34 mouse cellular contexts compared by ENCODE assay signal in genomic region chr15:77102685-77103084, GRCm38 (mm10). TPM values are rescaled to one million over a fixed set of nuclear protein-coding genes. Genes with fewer than 3 reads are reported as not detected.
"Had no signal": no experiment of that assay in that cellular context is flagged by ENCODE, and none has a peak within 500 bp of the region (broad histone marks: within the 10 kb centered on the region; RNA-seq: fewer than 3 reads in every experiment).

No protein-coding gene starts in this region.

- H3K27me3 ChIP-seq: heart, embryonic 13.5 days; heart, embryonic 15.5 days; hindbrain, embryonic 13.5 days; hindbrain, embryonic 15.5 days; kidney, embryonic 15.5 days; limb, embryonic 12.5 days; liver, embryonic 13.5 days; liver, embryonic 15.5 days had no signal

- H3K4me1 ChIP-seq: limb, embryonic 12.5 days had no signal

- DNase-seq: gastrocnemius, adult 2 months; gastrocnemius, postnatal 14 days; gastrocnemius, postnatal 36 days; heart, adult 11 months; heart, adult 2 months; heart, postnatal 14 days; heart, postnatal 36 days; kidney, adult 11 months; kidney, adult 2 months; kidney, adult 9 months; kidney, postnatal 14 days; kidney, postnatal 36 days; layer of hippocampus, adult 9-11 months; layer of hippocampus, postnatal 36 days; left cerebral cortex, postnatal 4 days; liver; liver, embryonic 13.5 days; liver, postnatal 0 days had no signal

- H3K4me3 ChIP-seq: gastrocnemius, adult 2 months; heart, adult 2 months; heart, embryonic 13.5 days; heart, embryonic 15.5 days; hindbrain, embryonic 13.5 days; hindbrain, embryonic 15.5 days; kidney, embryonic 15.5 days; limb, embryonic 12.5 days; liver, embryonic 13.5 days; liver, embryonic 15.5 days had no signal

- H3K9me3 ChIP-seq: heart, embryonic 13.5 days; heart, embryonic 15.5 days; hindbrain, embryonic 13.5 days; hindbrain, embryonic 15.5 days; kidney, embryonic 15.5 days; limb, embryonic 12.5 days; liver, embryonic 13.5 days; liver, embryonic 15.5 days had no signal

- H3K4me2 ChIP-seq: heart, embryonic 11.5 days; heart, embryonic 13.5 days; heart, embryonic 15.5 days; hindbrain, embryonic 13.5 days; hindbrain, embryonic 15.5 days; kidney, embryonic 15.5 days; limb, embryonic 12.5 days; liver, embryonic 11.5 days; liver, embryonic 13.5 days; liver, embryonic 15.5 days had no signal

- H3K27ac ChIP-seq: gastrocnemius, adult 2 months; heart, adult 2 months; heart, embryonic 13.5 days; heart, embryonic 15.5 days; hindbrain, embryonic 13.5 days; hindbrain, embryonic 15.5 days; hindbrain, postnatal 0 days; kidney, embryonic 15.5 days; kidney, postnatal 0 days; limb, embryonic 12.5 days; liver, embryonic 13.5 days; liver, embryonic 15.5 days had no signal

RNA-seq across cellular contexts. Expression of gene Mb, which starts 52.2 kb away (rescaled TPM):
- total RNA-seq: hematopoietic stem cell, adult 5-6 weeks; hindbrain, postnatal 0 days; left cerebral cortex, adult 18-20 months; left cerebral cortex, postnatal 10 days; left cerebral cortex, postnatal 4 days had no signal

RNA-seq across cellular contexts. Expression of gene Apol6, which starts 58.2 kb away (rescaled TPM):
- total RNA-seq: hematopoietic stem cell, adult 5-6 weeks; layer of hippocampus, adult 18-20 months; layer of hippocampus, postnatal 36 days; left cerebral cortex, postnatal 4 days had no signal
- polyA plus RNA-seq: hindbrain, embryonic 11.5 days; hindbrain, embryonic 13.5 days; hindbrain, embryonic 15.5 days; hindbrain, postnatal 0 days; limb, embryonic 12.5 days; liver, embryonic 11.5 days; liver, postnatal 0 days had no signal
